Mouse (Mus musculus) embryonic facial prominence, embryonic 12.5 days (tissue): ENCODE results near the gene Slc9a3r2. TPM values are rescaled to one million over a fixed set of nuclear protein-coding genes. Genes with fewer than 3 reads are reported as not detected.

Source experiments
- ATAC-seq: fragments of 200-750 bp; cut with Nextera tagmentation; 2 replicates; pipeline ENCODE4 v1.8.0; 2017; ENCODE audit not compliant: insufficient number of reproducible peaks, insufficient read depth, low FRiP score, low TSS enrichment
- H3K27ac ChIP-seq: fragments of 300-500 bp; sonication (generic); 2 replicates; pipeline ENCODE4 v1.5.1; 2016; ENCODE audit warnings: mild to moderate bottlenecking
- H3K27me3 ChIP-seq: fragments of 300-500 bp; sonication (generic); 2 replicates; pipeline ENCODE4 v1.6.1; 2016; ENCODE audit warnings: mild to moderate bottlenecking, moderate library complexity
- H3K36me3 ChIP-seq: fragments of 300-500 bp; sonication (generic); 2 replicates; pipeline ENCODE4 v1.6.1; 2016; ENCODE audit warnings: mild to moderate bottlenecking
- H3K4me1 ChIP-seq: fragments of 300-500 bp; sonication (generic); 2 replicates; pipeline ENCODE4 v1.6.1; 2016
- H3K4me2 ChIP-seq: fragments of 300-500 bp; sonication (generic); replicated peaks from 2 replicates; pipeline ENCODE4 v1.6.1; 2016; ENCODE audit warnings: mild to moderate bottlenecking, moderate library complexity
- H3K4me3 ChIP-seq: fragments of 300-500 bp; sonication (generic); 2 replicates; pipeline ENCODE4 v1.5.1; 2016; ENCODE audit warnings: mild to moderate bottlenecking
- H3K9ac ChIP-seq: fragments of 300-500 bp; sonication (generic); 2 replicates; pipeline ENCODE4 v1.6.1; 2016; ENCODE audit warnings: mild to moderate bottlenecking, moderate library complexity
- H3K9me3 ChIP-seq: fragments of 300-500 bp; sonication (generic); 2 replicates; pipeline ENCODE4 v1.6.1; 2016; ENCODE audit warnings: mild to moderate bottlenecking, moderate library complexity
- WGBS: fragments of 180-500 bp; shearing (Covaris S2); methylation state at CpG from one replicate; pipeline ENCODE4 v1.1.7; 2016; 5-methylcytosine and 5-hydroxymethylcytosine counted together
- polyA plus RNA-seq: library from polyadenylated mRNA; unstranded; fragments of >200 nt; fragmentation: Nextera tagmentation; extraction: Ambion mirVana; gene quantifications from 2 replicates; pipeline ENCODE4 v1.2.1, GENCODE M21; 2016

The Slc9a3r2 gene
- polyA plus RNA-seq, 1 experiment from 2014 or later, result 59.6 TPM

GRCm38 (mm10) chr17:24635024-24635423, 15.1 kb downstream of the Slc9a3r2 start:
- peaks cover 6% of the 10 kb centered on the region for H3K36me3 ChIP-seq
- H3K4me1 ChIP-seq, result peaks cover 34% of the 10 kb centered on the region
- WGBS, result 88% methylated on average over 4 of the region's 4 CpGs
- no peaks in the 10 kb centered on the region for H3K27me3 ChIP-seq
- no peaks in the 10 kb centered on the region for H3K9me3 ChIP-seq
- H3K27ac ChIP-seq, result no peak overlapping the region
- no peak overlapping the region for H3K9ac ChIP-seq
- no peak overlapping the region for H3K4me2 ChIP-seq
- no peak overlapping the region for H3K4me3 ChIP-seq
- ATAC-seq, result no peak

GRCm38 (mm10) chr17:24633831-24634230, 16.3 kb downstream of the Slc9a3r2 start:
- Histone ChIP-seq H3K36me3 (peaks cover 18% of the 10 kb centered on the region), H3K27ac (0 out of 2 replicates have a peak overlapping the region, but pooled peaks have one; percentile 92), H3K9ac (no peak overlapping the region), H3K27me3 (no peaks in the 10 kb centered on the region), H3K9me3 (no peaks in the 10 kb centered on the region), H3K4me2 (no peak overlapping the region), H3K4me3 (no peak overlapping the region), H3K4me1 (peaks cover 22% of the 10 kb centered on the region)
- WGBS, result 95% methylated on average over 11 of the region's 11 CpGs
- no peak for ATAC-seq

GRCm38 (mm10) chr17:24632813-24633449, 17.2 kb downstream of the Slc9a3r2 start:
- WGBS, result 11% methylated on average over 22 of the region's 22 CpGs

GRCm38 (mm10) chr17:24632167-24632812, 17.8 kb downstream of the Slc9a3r2 start, which contains the start of the genes Tsc2 and Nthl1:
Gene Tsc2, minus strand, starts transcription at chr17:24632630.
Gene Nthl1, plus strand, starts transcription at chr17:24632680.
- 2% methylated on average over 51 of the region's 51 CpGs for WGBS
- Histone ChIP-seq H3K9ac (peak within 1 kb of the TSS; percentile 63), H3K4me1 (peaks cover 16% of the 10 kb centered on the region), H3K4me3 (peak within 1 kb of the TSS; percentile 62), H3K4me2 (peak within 1 kb of the TSS; percentile 79), H3K27me3 (no peaks in the 10 kb centered on the region), H3K27ac (peak within 1 kb of the TSS; percentile 92), H3K9me3 (no peaks in the 10 kb centered on the region), H3K36me3 (peaks cover 33% of the 10 kb centered on the region)
- ATAC-seq, result peak; percentile 88

More at GRCm38 (mm10) chr17:24632813-24633449, 17.2 kb downstream of the Slc9a3r2 start:
- Histone ChIP-seq H3K36me3 (peaks cover 26% of the 10 kb centered on the region), H3K4me1 (peaks cover 16% of the 10 kb centered on the region), H3K4me3 (peak overlapping the region; percentile 62), H3K27me3 (no peaks in the 10 kb centered on the region), H3K4me2 (peak overlapping the region; percentile 79), H3K9me3 (no peaks in the 10 kb centered on the region), H3K9ac (peak overlapping the region; percentile 63), H3K27ac (peak overlapping the region; percentile 92)
- peak; percentile 54; the same call in 1 of the 2 replicates for ATAC-seq

GRCm38 (mm10) chr17:24630072-24630471, 20.1 kb downstream of the Slc9a3r2 start:
- Histone ChIP-seq H3K4me3 (no peak overlapping the region), H3K9me3 (no peaks in the 10 kb centered on the region), H3K36me3 (peaks cover 48% of the 10 kb centered on the region), H3K27me3 (no peaks in the 10 kb centered on the region), H3K4me2 (no peak overlapping the region), H3K27ac (no peak overlapping the region), H3K9ac (no peak overlapping the region), H3K4me1 (peaks cover 16% of the 10 kb centered on the region)
- ATAC-seq, result no peak
- WGBS, result 85% methylated on average over 14 of the region's 14 CpGs

- no peak for ATAC-seq
- Histone ChIP-seq H3K27me3 (no peaks in the 10 kb centered on the region), H3K36me3 (peaks cover 61% of the 10 kb centered on the region), H3K4me1 (peaks cover 16% of the 10 kb centered on the region), H3K27ac (no peak overlapping the region), H3K9me3 (no peaks in the 10 kb centered on the region), H3K4me3 (no peak overlapping the region), H3K4me2 (no peak overlapping the region), H3K9ac (no peak overlapping the region)
- 51% methylated on average over 5 of the region's 5 CpGs for WGBS
Observed at GRCm38 (mm10) chr17:24628646-24629045, 21.5 kb downstream of the Slc9a3r2 start.

- H3K4me1 ChIP-seq, result no peaks in the 10 kb centered on the region
- no peak for ATAC-seq
- H3K9me3 ChIP-seq, result no peaks in the 10 kb centered on the region
- H3K9ac ChIP-seq, result no peak overlapping the region
- no peak overlapping the region for H3K27ac ChIP-seq
- 94% methylated on average over 8 of the region's 8 CpGs for WGBS
- no peak overlapping the region for H3K4me2 ChIP-seq
- H3K27me3 ChIP-seq, result no peaks in the 10 kb centered on the region
- peaks cover 93% of the 10 kb centered on the region for H3K36me3 ChIP-seq
- H3K4me3 ChIP-seq, result no peak overlapping the region
Observed at GRCm38 (mm10) chr17:24625472-24625871, 24.7 kb downstream of the Slc9a3r2 start.

- Histone ChIP-seq H3K4me1 (no peaks in the 10 kb centered on the region), H3K9ac (no peak overlapping the region), H3K27ac (no peak overlapping the region), H3K4me3 (no peak overlapping the region), H3K27me3 (no peaks in the 10 kb centered on the region), H3K4me2 (no peak overlapping the region), H3K36me3 (peaks cover 93% of the 10 kb centered on the region), H3K9me3 (no peaks in the 10 kb centered on the region)
- ATAC-seq, result no peak
- WGBS, result 84% methylated on average over 14 of the region's 14 CpGs
Observed at GRCm38 (mm10) chr17:24617561-24618194, 32.4 kb downstream of the Slc9a3r2 start.

- no peak overlapping the region for H3K4me3 ChIP-seq
- no peaks in the 10 kb centered on the region for H3K27me3 ChIP-seq
- H3K9ac ChIP-seq, result no peak overlapping the region
- no peaks in the 10 kb centered on the region for H3K9me3 ChIP-seq
- no peak overlapping the region for H3K4me2 ChIP-seq
- H3K27ac ChIP-seq, result no peak overlapping the region
- 88% methylated on average over 2 of the region's 2 CpGs for WGBS
- peaks cover 77% of the 10 kb centered on the region for H3K36me3 ChIP-seq
- ATAC-seq, result no peak
- H3K4me1 ChIP-seq, result no peaks in the 10 kb centered on the region
Observed at GRCm38 (mm10) chr17:24610711-24611110, 39.4 kb downstream of the Slc9a3r2 start.

GRCm38 (mm10) chr17:24608874-24609273, 41.3 kb downstream of the Slc9a3r2 start:
- no peak overlapping the region for H3K4me3 ChIP-seq
- no peak overlapping the region for H3K4me2 ChIP-seq
- 94% methylated on average over 8 of the region's 8 CpGs for WGBS
- no peak for ATAC-seq
- no peaks in the 10 kb centered on the region for H3K4me1 ChIP-seq
- no peak overlapping the region for H3K27ac ChIP-seq
- no peak overlapping the region for H3K9ac ChIP-seq
- H3K36me3 ChIP-seq, result peaks cover 77% of the 10 kb centered on the region
- no peaks in the 10 kb centered on the region for H3K9me3 ChIP-seq
- no peaks in the 10 kb centered on the region for H3K27me3 ChIP-seq

- no peak overlapping the region for H3K4me2 ChIP-seq
- 89% methylated on average over 4 of the region's 4 CpGs for WGBS
- no peak overlapping the region for H3K9ac ChIP-seq
- no peaks in the 10 kb centered on the region for H3K9me3 ChIP-seq
- no peak for ATAC-seq
- H3K4me1 ChIP-seq, result no peaks in the 10 kb centered on the region
- no peaks in the 10 kb centered on the region for H3K27me3 ChIP-seq
- no peak overlapping the region for H3K4me3 ChIP-seq
- H3K27ac ChIP-seq, result no peak overlapping the region
- H3K36me3 ChIP-seq, result peaks cover 77% of the 10 kb centered on the region
Observed at GRCm38 (mm10) chr17:24608370-24608769, 41.8 kb downstream of the Slc9a3r2 start.

- Histone ChIP-seq H3K4me2 (no peak overlapping the region), H3K36me3 (peaks cover 98% of the 10 kb centered on the region), H3K9ac (no peak overlapping the region), H3K9me3 (no peaks in the 10 kb centered on the region), H3K27me3 (no peaks in the 10 kb centered on the region), H3K4me1 (no peaks in the 10 kb centered on the region), H3K27ac (no peak overlapping the region), H3K4me3 (no peak overlapping the region)
- no peak for ATAC-seq
- 85% methylated on average over 3 of the region's 3 CpGs for WGBS
Observed at GRCm38 (mm10) chr17:24604557-24604956, 45.6 kb downstream of the Slc9a3r2 start.
